Mouse (Mus musculus) Patski (cell line): ENCODE measurements around the gene Negr1. TPM values are rescaled to one million over a fixed set of nuclear protein-coding genes. Genes with fewer than 3 reads are reported as not detected.
A peak's percentile ranks its signal among the peaks of the same experiment; 100 is the strongest.

ENCODE experiments used
- ATAC-seq: fragments of 100-300 bp; one replicate; pipeline ENCODE4 v1.8.0; 2021
- CTCF ChIA-PET: fragments of 350-600 bp; sonication (Branson Sonifier 250); formaldehyde crosslinking; loops from one replicate; lab custom pipeline; 2022; ENCODE audit warnings: inconsistent platforms; lab: Charles Lee
- POLR2A ChIA-PET: fragments of 350-600 bp; sonication (Branson Sonifier 250); formaldehyde crosslinking; loops from one replicate; lab custom pipeline; 2022; ENCODE audit warnings: antibody characterized with exemption, inconsistent platforms; lab: Charles Lee
- DNase-seq: peaks from one replicate; pipeline ENCODE4 v3.0.0-alpha.2; 2011; ENCODE audit warnings: low read depth, low spot score
- H3K27me3 ChIP-seq: fragments of 371-371 bp; one replicate; pipeline ENCODE4 v1.5.1; 2021
- CTCF ChIP-seq: fragments of 100-300 bp; IDR thresholded peaks from one replicate; pipeline ENCODE4 v1.5.1; 2021
- in situ Hi-C: fragments of 300-500 bp; cut with MboI; formaldehyde crosslinking; loops from 3 replicates; pipeline ENCODE4 v1.11.1; 2018; ENCODE audit warnings: low pct_unique_long_range_greater_than_20kb, mixed read lengths
- polyA plus RNA-seq: library from polyadenylated mRNA; unstranded; gene quantifications from one replicate; pipeline ENCODE4 v1.2.3, GENCODE M21; 2021

Gene Negr1
- polyA plus RNA-seq, 1 experiment from 2014 or later: 0.03 TPM

- ATAC-seq (no peak), DNase-seq (no peak)
- ChIA-PET POLR2A (interaction anchor here (0.5 kb wide), 1 partner anchor 160 kb away, joined by 3 read pairs; no protein-coding TSS in a partner anchor), CTCF (no interaction called here)
- in situ Hi-C loops: no loop called here
- TF ChIP-seq CTCF: peak; percentile 39
- no peaks in the 10 kb centered on the region for H3K27me3 ChIP-seq
Observed at GRCm38 (mm10) chr3:156576292-156576691, 14.7 kb downstream of the Negr1 start.

GRCm38 (mm10) chr3:156590612-156591011, 29.0 kb downstream of the Negr1 start:
- no peak for ATAC-seq
- ChIA-PET CTCF (no interaction called here), POLR2A (no interaction called here)
- in situ Hi-C loops: no loop called here
- TF ChIP-seq CTCF: no peak
- H3K27me3 ChIP-seq: no peaks in the 10 kb centered on the region
- no peak for DNase-seq

DNA sequence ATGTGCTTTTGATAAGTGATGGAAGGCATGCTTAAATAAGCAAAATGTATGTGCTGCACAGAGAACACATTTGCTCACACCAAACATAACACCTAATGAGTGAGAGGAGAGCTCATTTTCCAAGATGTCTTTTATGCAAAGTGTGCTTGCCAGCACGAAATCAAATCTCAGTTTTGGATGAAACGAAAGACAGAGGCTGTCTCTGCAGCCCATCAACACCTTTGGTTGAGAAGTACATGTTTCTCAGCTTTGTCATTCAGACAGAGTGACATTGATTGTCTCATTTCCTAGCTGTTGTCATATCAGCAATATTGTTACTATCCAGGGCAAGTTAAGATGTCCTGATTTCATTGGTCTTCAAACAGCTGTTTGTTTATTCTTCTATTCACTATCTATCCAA, 29.5 kb downstream of the Negr1 start:
- POLR2A ChIA-PET: no interaction called here

GRCm38 (mm10) chr3:156606846-156607245, 45.3 kb downstream of the Negr1 start:
- in situ Hi-C loops: no loop called here
- ChIA-PET CTCF (no interaction called here), POLR2A (no interaction called here)
- H3K27me3 ChIP-seq: no peaks in the 10 kb centered on the region
- TF ChIP-seq CTCF: no peak
- no peak for DNase-seq
- ATAC-seq: no peak

More for the DNA sequence above, 29.5 kb downstream of the Negr1 start:
- TF ChIP-seq CTCF: no peak
- in situ Hi-C loops: no loop called here
- CTCF ChIA-PET: no interaction called here
- ATAC-seq (no peak), DNase-seq (no peak)
- H3K27me3 ChIP-seq: no peaks in the 10 kb centered on the region

DNA sequence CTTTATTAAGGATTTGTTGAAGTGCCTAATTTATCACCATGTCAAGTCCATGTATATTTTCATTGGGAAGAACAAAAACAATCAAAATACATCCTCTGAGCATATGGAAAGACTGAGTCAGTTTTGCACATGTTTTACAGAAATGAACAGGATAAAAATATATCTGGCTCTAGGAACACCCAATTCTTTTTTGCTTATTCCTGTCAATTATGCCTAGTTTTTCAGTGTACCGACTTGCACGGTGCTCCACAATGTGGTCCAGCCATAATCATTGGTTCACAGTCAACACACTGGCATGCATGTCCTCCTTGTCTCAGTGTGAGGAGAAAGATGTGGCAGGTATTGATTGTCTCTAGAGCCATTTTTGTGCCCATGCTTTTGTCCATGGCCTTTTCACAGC, 58.3 kb downstream of the Negr1 start:
- no peaks in the 10 kb centered on the region for H3K27me3 ChIP-seq
- ChIA-PET CTCF (interaction anchor here (0.6 kb wide), 1 partner anchor 1838 kb away, joined by 4 read pairs; no protein-coding TSS in a partner anchor), POLR2A (no interaction called here)
- no peak for TF ChIP-seq CTCF
- ATAC-seq (no peak), DNase-seq (no peak)
- in situ Hi-C loops: no loop called here

GRCm38 (mm10) chr3:156628594-156628993, 67.0 kb downstream of the Negr1 start:
- no peak for DNase-seq
- H3K27me3 ChIP-seq: no peaks in the 10 kb centered on the region
- no peak for TF ChIP-seq CTCF
- no peak for ATAC-seq
- ChIA-PET POLR2A (no interaction called here), CTCF (no interaction called here)
- in situ Hi-C loops: no loop called here

DNA sequence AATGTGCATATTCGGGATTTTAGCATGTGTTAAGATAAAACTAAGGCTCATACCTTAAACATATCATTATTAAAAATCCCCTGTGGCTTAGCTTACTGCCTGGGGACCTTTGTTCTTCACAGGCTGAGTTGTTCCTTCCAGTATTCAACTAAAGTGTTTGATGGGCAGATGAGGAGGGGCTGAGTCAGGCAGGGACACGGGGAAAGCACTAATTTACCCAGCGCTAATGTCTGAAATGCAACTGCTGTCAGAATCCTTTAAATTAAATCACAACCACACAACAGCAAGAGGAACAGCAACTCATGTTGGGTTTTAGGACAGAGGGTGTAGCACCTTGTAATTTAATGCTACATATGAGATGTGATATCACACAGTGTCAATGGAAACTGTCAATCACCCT, 71.3 kb downstream of the Negr1 start:
- CTCF ChIA-PET: interaction anchor here (1.4 to 2.6 kb wide), 2 partner anchors 11 to 15 kb away, joined by 4 to 11 read pairs; no protein-coding TSS in a partner anchor
- TF ChIP-seq CTCF: no peak
- no peak for ATAC-seq

GRCm38 (mm10) chr3:156639382-156639781, 77.8 kb downstream of the Negr1 start:
- ATAC-seq: no peak

More for the DNA sequence above, 71.3 kb downstream of the Negr1 start:
- POLR2A ChIA-PET: no interaction called here
- in situ Hi-C loops: no loop called here
- DNase-seq: no peak
- no peaks in the 10 kb centered on the region for H3K27me3 ChIP-seq

DNA sequence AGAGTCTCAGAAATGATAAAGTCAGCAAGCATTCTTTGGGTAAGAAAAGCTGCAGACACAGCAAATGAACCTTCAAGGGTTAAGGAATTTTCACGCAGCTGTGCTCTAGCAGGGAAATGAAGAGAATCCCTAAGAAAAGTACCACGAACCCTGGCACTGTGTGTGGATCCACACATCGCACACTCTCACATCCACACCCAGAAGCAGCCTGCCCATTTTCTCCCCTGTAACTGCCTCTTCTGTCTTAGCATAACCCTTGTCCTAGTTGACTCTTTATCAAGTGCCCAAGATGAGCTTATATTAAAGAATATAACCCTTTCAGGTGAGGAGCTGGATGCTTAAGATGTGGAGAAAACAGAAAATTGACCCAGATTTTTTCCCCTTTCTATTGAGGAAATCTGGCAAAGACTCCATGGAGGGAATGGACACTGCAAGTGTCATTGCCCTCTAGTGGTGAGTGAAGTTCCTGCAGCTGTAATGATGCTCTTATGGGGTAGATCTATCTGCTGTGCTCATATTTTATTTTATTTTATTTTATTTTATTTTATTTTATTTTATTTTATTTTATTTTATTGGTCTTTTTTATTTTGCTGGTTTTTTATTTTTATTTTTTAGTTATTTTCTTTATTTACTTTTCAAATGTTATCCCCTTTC, 82.2 kb downstream of the Negr1 start:
- in situ Hi-C loops: no loop called here
- ATAC-seq (no peak), DNase-seq (no peak)
- no peaks in the 10 kb centered on the region for H3K27me3 ChIP-seq
- CTCF ChIA-PET: interaction anchor here (1.5 to 1.9 kb wide), 2 partner anchors 9 to 12 kb away, joined by 6 to 11 read pairs; no protein-coding TSS in a partner anchor
- POLR2A ChIA-PET: no interaction called here
- peak; percentile 63 for TF ChIP-seq CTCF

More at GRCm38 (mm10) chr3:156639382-156639781, 77.8 kb downstream of the Negr1 start:
- DNase-seq: no peak
- POLR2A ChIA-PET: no interaction called here
- no peaks in the 10 kb centered on the region for H3K27me3 ChIP-seq
- TF ChIP-seq CTCF: no peak
- CTCF ChIA-PET: no interaction called here
- in situ Hi-C loops: no loop called here

DNA sequence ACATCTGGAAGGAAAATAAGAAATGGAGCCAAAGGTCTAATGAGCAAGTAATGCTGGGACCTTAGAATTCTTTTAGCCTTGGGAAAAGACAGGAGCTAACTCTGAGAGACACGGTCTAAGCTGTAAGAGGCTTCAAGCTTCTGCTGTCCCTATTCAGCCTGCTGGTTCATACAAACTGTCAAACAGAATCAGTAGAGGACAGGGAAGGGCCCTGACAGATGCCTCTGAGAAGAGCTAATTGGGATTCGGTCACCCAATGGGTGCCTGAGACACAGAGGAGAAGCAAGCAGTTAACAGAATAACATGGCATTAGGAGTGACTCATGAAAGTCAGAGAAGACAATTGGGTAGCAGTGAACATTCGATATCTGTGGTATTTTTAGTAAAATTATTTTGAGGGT, 86.8 kb downstream of the Negr1 start:
- ChIA-PET CTCF (interaction anchor here (0.9 kb wide), 1 partner anchor 9 kb away, joined by 3 read pairs; no protein-coding TSS in a partner anchor), POLR2A (no interaction called here)
- DNase-seq: no peak
- H3K27me3 ChIP-seq: no peaks in the 10 kb centered on the region
- in situ Hi-C loops: no loop called here
- no peak for ATAC-seq
- no peak for TF ChIP-seq CTCF

- ATAC-seq (no peak), DNase-seq (no peak)
- ChIA-PET POLR2A (no interaction called here), CTCF (no interaction called here)
- no peak for TF ChIP-seq CTCF
- in situ Hi-C loops: no loop called here
- H3K27me3 ChIP-seq: no peaks in the 10 kb centered on the region
Observed at GRCm38 (mm10) chr3:156662553-156662952, 101.0 kb downstream of the Negr1 start.
